Comparison of ENCODE assay signal across 40 mouse cellular contexts in the genomic region with DNA sequence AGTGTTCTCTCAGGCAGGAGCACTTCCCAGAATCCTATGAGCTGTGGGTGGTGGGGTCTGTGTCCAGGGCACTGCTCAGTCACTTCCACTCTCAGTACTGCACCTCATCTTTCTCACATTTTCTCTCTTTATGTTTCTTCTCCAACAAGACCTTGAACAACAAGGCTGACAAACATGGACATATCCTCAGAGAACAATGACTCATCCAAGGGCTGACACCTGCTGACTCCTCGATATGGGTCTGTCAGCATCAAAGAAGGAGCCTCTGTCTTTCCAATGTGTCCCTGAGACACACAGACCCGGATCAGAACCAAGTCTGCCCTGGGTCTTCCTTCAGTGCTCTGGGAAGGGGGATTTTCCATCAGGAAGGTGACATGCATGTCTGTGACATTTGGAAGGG. TPM values are rescaled to one million over a fixed set of nuclear protein-coding genes. Genes with fewer than 3 reads are reported as not detected.
"Had no signal": no experiment of that assay in that cellular context is flagged by ENCODE, and none has a peak within 500 bp of the region (broad histone marks: within the 10 kb centered on the region; RNA-seq: fewer than 3 reads in every experiment).

A gene (minus strand): TSS at position 101 of the 400 bp plus-strand sequence.

- H3K27me3 ChIP-seq: embryonic facial prominence, embryonic 12.5 days; embryonic facial prominence, embryonic 13.5 days; embryonic facial prominence, embryonic 15.5 days; forebrain, embryonic 12.5 days; forebrain, embryonic 13.5 days; forebrain, embryonic 15.5 days had no signal

- H3K4me2 ChIP-seq: embryonic facial prominence, embryonic 12.5 days; embryonic facial prominence, embryonic 13.5 days; embryonic facial prominence, embryonic 15.5 days; forebrain, embryonic 12.5 days; forebrain, embryonic 13.5 days; forebrain, embryonic 15.5 days had no signal

- H3K9ac ChIP-seq: embryonic facial prominence, embryonic 12.5 days; embryonic facial prominence, embryonic 13.5 days; embryonic facial prominence, embryonic 15.5 days; forebrain, embryonic 12.5 days; forebrain, embryonic 13.5 days; forebrain, embryonic 15.5 days; forebrain, postnatal 0 days had no signal

- ATAC-seq: forebrain, embryonic 13.5 days; forebrain, embryonic 14.5 days; forebrain, embryonic 15.5 days; forebrain, embryonic 16.5 days; forebrain, postnatal 0 days had no signal

- H3K4me1 ChIP-seq: embryonic facial prominence, embryonic 10.5 days; embryonic facial prominence, embryonic 12.5 days; embryonic facial prominence, embryonic 13.5 days; embryonic facial prominence, embryonic 15.5 days; forebrain, embryonic 10.5 days; forebrain, embryonic 12.5 days; forebrain, embryonic 13.5 days; forebrain, embryonic 15.5 days had no signal

- H3K9me3 ChIP-seq: embryonic facial prominence, embryonic 10.5 days; embryonic facial prominence, embryonic 12.5 days; embryonic facial prominence, embryonic 13.5 days; embryonic facial prominence, embryonic 15.5 days; forebrain, embryonic 10.5 days; forebrain, embryonic 12.5 days; forebrain, embryonic 13.5 days; forebrain, embryonic 15.5 days had no signal

- H3K36me3 ChIP-seq: embryonic facial prominence, embryonic 10.5 days; embryonic facial prominence, embryonic 12.5 days; embryonic facial prominence, embryonic 13.5 days; embryonic facial prominence, embryonic 15.5 days; forebrain, embryonic 10.5 days; forebrain, embryonic 12.5 days; forebrain, embryonic 15.5 days had no signal

- H3K4me3 ChIP-seq: embryonic facial prominence, embryonic 10.5 days; embryonic facial prominence, embryonic 12.5 days; embryonic facial prominence, embryonic 13.5 days; embryonic facial prominence, embryonic 15.5 days; erythroblast, embryonic 14.5 days; forebrain, embryonic 10.5 days; forebrain, embryonic 12.5 days; forebrain, embryonic 13.5 days; forebrain, embryonic 15.5 days; gastrocnemius, adult 2 months; heart, adult 2 months had no signal

- H3K27ac ChIP-seq: embryonic facial prominence, embryonic 10.5 days; embryonic facial prominence, embryonic 12.5 days; embryonic facial prominence, embryonic 13.5 days; embryonic facial prominence, embryonic 15.5 days; forebrain, embryonic 10.5 days; forebrain, embryonic 12.5 days; forebrain, embryonic 13.5 days; forebrain, embryonic 15.5 days; gastrocnemius, adult 2 months; heart, adult 2 months had no signal

- DNase-seq: cerebellum, adult 2 months; cerebellum, adult 8-10 months; cerebellum, adult 9-10 months; cerebellum, adult 9-11 months; cerebellum, postnatal 10 days; cerebellum, postnatal 14 days; cerebellum, postnatal 25 days; cerebellum, postnatal 36 days; embryo, embryonic 11 days; forebrain, postnatal 0 days; gastrocnemius, adult 2 months; gastrocnemius, postnatal 10 days; gastrocnemius, postnatal 14 days; gastrocnemius, postnatal 25 days; gastrocnemius, postnatal 36 days; heart, adult 18-20 months; heart, adult 2 months had no signal

RNA-seq across cellular contexts. Expression of the gene that starts here (rescaled TPM):
- total RNA-seq: common myeloid progenitor, adult 5-6 weeks; forebrain, postnatal 0 days; gastrocnemius, adult 18-20 months; gastrocnemius, adult 2 months; gastrocnemius, adult 8-10 months; gastrocnemius, postnatal 10 days; gastrocnemius, postnatal 14 days; gastrocnemius, postnatal 25 days; gastrocnemius, postnatal 36 days; gastrocnemius, postnatal 4 days; granulocyte monocyte progenitor cell, adult 5-6 weeks; heart, adult 18-20 months; heart, adult 2 months; heart, adult 8-10 months had no signal
- polyA plus RNA-seq: cerebellum, adult 2 months; cortical plate, adult 2 months; embryonic facial prominence, embryonic 10.5 days; embryonic facial prominence, embryonic 11.5 days; embryonic facial prominence, embryonic 12.5 days; embryonic facial prominence, embryonic 13.5 days; embryonic facial prominence, embryonic 14.5 days; erythroblast, embryonic 14.5 days; forebrain, embryonic 10.5 days; forebrain, embryonic 11.5 days; forebrain, embryonic 12.5 days; forebrain, embryonic 13.5 days; forebrain, embryonic 14.5 days; forebrain, embryonic 15.5 days; forebrain, embryonic 16.5 days; forebrain, postnatal 0 days; frontal cortex, adult 2 months; gonadal fat pad, adult 2 months; heart, adult 2 months had no signal
